21 mouse cellular contexts compared by ENCODE assay signal in genomic region chr6:131378858-131379428, GRCm38 (mm10).
"Had no signal": no experiment of that assay in that cellular context is flagged by ENCODE, and none has a peak within 500 bp of the region (broad histone marks: within the 10 kb centered on the region; RNA-seq: fewer than 3 reads in every experiment).

No protein-coding gene starts in this region.

- ATAC-seq: midbrain, embryonic 13.5 days; midbrain, embryonic 16.5 days had no signal

- H3K9ac ChIP-seq: limb, embryonic 12.5 days; limb, embryonic 15.5 days; liver, embryonic 13.5 days; midbrain, embryonic 13.5 days; neural tube, embryonic 13.5 days had no signal

- H3K27me3 ChIP-seq: limb, embryonic 12.5 days; limb, embryonic 15.5 days; liver, embryonic 13.5 days; midbrain, embryonic 13.5 days; neural tube, embryonic 13.5 days had no signal

- H3K4me3 ChIP-seq: limb, embryonic 12.5 days; limb, embryonic 15.5 days; liver, embryonic 13.5 days; midbrain, embryonic 10.5 days; midbrain, embryonic 13.5 days; myocyte; neural tube, embryonic 13.5 days had no signal

- H3K9me3 ChIP-seq: limb, embryonic 12.5 days; limb, embryonic 15.5 days; liver, embryonic 13.5 days; midbrain, embryonic 10.5 days; midbrain, embryonic 13.5 days; neural tube, embryonic 13.5 days had no signal

- H3K4me2 ChIP-seq: limb, embryonic 12.5 days; limb, embryonic 15.5 days; liver, embryonic 13.5 days; midbrain, embryonic 13.5 days; neural tube, embryonic 13.5 days had no signal

- DNase-seq: kidney, adult 8-10 months; kidney, postnatal 14 days; kidney, postnatal 4 days; left cerebral cortex, postnatal 4 days; liver, embryonic 13.5 days; lung, adult 2 months; lung, postnatal 14 days; lung, postnatal 4 days; retina, postnatal 1 day; right cerebral cortex, postnatal 25 days; spleen, adult 18-20 months; thymus, adult 2 months; thymus, postnatal 14 days; thymus, postnatal 4 days had no signal

- H3K27ac ChIP-seq: limb, embryonic 12.5 days; limb, embryonic 15.5 days; liver, embryonic 13.5 days; midbrain, embryonic 10.5 days; midbrain, embryonic 13.5 days; neural tube, embryonic 13.5 days had no signal
